Mouse (Mus musculus) adrenal gland, postnatal 25 days (tissue): Measurements from ENCODE around the gene Foxa2. TPM values are rescaled to one million over a fixed set of nuclear protein-coding genes. Genes with fewer than 3 reads are reported as not detected.
A peak's percentile ranks its signal among the peaks of the same experiment; 100 is the strongest.

Experiments used
- DNase-seq: peaks from one replicate; pipeline ENCODE4 v3.0.0; 2021; ENCODE audit warnings: mixed read lengths
- long read RNA-seq: library from polyadenylated mRNA; stranded (forward); transcript quantifications from one replicate; pipeline ENCODE4 v2.0.0, GENCODE M21; 2021
- total RNA-seq: library from RNA; stranded (reverse); gene quantifications from 2 replicates; pipeline ENCODE4 v1.2.3, GENCODE M21; 2021

Gene Foxa2
- not detected in 2 replicates for total RNA-seq
- long read RNA-seq, transcript Foxa2-201 (3 exons, 2,128 nt): major isoform, 11 of 24 reads
- long read RNA-seq, partial matches to known transcripts: 0 of 24 reads
- long read RNA-seq, other reads (novel, unspliced or antisense): 7 of 24 reads

DNA sequence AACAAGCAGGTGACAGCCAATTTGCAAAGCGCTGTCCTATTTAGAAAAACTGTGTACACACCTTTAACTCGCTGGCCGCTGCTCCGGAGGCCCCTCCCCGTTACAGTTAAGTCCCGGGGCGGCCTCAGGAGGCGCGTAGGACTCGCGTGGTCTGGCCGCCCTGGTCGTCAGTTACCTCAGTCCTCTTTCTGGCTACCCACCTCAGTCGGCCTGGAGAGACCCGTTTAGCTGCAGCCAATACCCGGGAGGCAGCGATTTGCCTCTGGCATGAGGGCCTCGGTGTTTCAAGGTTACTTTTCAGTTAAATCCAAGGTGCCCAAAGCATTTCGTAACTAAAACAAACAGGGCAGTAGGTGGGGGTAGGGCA is at the start of gene Foxa2:
Foxa2 (minus strand) TSS at position 171 of the 367 bp plus-strand sequence.
- no peak for DNase-seq

DNA sequence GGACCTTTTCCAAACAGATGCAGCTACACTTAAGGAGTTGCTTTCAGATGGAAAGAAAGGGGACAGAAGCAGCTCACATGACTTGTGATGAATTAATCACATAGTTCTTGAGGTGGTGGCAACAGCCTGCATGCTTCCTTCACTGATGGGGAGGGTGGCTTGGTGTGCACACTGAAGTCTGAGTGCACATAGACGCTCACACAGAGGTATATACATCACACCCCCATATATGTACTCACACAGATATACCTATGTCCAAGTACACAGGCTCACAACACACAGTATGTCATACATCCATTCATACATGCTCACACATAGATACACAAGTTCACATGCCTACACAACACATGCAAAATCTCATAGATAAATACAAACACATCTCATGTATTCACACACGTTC is 45.3 kb upstream of the Foxa2 start:
- DNase-seq: no peak

GRCm38 (mm10) chr2:148091657-148092056 is 44.9 kb upstream of the Foxa2 start:
- DNase-seq: no peak

- DNase-seq: no peak
Observed at GRCm38 (mm10) chr2:148090071-148090470, 43.3 kb upstream of the Foxa2 start.

GRCm38 (mm10) chr2:148085529-148085928 is 38.8 kb upstream of the Foxa2 start:
- DNase-seq: no peak

DNA sequence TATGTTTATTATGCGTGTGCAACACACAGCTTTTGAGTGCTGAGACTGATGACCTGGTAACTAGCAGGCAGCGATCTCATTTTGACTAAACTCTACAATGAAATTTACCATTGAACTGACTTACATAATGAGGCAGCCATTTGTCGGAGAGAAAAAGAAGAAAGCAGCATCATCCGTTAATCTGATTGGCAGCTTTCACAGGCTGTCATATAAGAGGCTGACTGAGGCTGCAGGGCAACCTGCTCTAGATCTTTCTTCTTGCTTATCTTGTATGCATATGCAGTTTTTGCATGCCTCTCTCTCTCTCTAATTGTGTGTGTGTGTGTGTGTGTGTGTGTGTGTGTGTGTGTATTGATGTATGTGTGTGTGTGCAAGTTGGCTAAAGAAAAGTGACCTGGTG is 38.4 kb upstream of the Foxa2 start:
- no peak for DNase-seq

- DNase-seq: peak; percentile 54
Observed at GRCm38 (mm10) chr2:148082283-148082682, 35.5 kb upstream of the Foxa2 start.

- DNase-seq: no peak
Observed at GRCm38 (mm10) chr2:148060705-148061104, 13.9 kb upstream of the Foxa2 start.

GRCm38 (mm10) chr2:148053411-148053810 is 6.6 kb upstream of the Foxa2 start:
- DNase-seq: no peak

GRCm38 (mm10) chr2:148048484-148049129 is 1.8 kb upstream of the Foxa2 start:
- peak; percentile 84 for DNase-seq

GRCm38 (mm10) chr2:148047611-148048010 is 842 bp upstream of the Foxa2 start:
- no peak for DNase-seq

DNA sequence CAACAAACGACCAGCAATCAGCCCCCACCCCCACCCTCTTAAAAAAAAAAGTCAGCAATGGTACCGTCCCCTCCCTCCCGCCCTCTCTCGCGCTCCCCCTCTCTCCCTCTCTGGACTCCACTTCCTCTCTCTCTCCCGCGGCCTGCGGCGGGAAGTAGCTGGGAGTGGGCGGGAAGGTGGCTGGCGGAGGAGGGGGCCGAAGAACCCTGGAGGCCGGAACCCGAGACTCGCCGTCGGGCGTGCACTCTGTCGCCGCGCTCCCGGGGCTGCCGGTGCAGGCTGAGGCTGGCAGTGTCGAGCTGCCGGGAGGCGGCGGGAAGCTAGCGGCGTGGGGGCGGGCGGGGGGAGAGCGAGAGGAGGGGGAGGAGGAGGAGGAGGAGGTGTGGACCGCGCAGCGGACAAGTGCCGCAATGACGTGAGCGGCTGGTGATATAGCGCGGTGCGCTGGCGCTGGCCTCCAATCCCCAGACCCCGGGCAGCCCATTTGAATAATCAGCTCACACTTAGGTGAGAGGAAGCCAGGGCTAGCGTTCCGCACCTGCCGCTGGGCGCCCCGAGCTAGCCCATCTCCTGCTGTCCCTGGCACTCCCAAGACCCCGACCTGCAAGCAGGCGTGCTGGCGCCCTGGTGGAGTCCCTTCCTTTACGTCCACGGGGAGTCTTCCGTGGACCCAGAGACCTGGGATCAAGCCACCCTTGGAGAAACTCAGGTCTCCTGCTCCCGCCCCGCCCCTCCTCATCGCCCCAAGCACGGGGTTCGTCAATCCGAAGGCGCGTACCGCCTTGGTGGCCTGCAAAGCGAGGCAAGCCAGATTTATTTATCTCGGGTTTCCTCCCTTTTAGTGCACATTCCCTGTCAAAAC is 601 bp downstream of the Foxa2 start:
- DNase-seq: no peak

- DNase-seq: no peak
Observed at GRCm38 (mm10) chr2:148045543-148045936, 1.2 kb downstream of the Foxa2 start.

GRCm38 (mm10) chr2:148044877-148045539 is 1.8 kb downstream of the Foxa2 start:
- no peak for DNase-seq

DNA sequence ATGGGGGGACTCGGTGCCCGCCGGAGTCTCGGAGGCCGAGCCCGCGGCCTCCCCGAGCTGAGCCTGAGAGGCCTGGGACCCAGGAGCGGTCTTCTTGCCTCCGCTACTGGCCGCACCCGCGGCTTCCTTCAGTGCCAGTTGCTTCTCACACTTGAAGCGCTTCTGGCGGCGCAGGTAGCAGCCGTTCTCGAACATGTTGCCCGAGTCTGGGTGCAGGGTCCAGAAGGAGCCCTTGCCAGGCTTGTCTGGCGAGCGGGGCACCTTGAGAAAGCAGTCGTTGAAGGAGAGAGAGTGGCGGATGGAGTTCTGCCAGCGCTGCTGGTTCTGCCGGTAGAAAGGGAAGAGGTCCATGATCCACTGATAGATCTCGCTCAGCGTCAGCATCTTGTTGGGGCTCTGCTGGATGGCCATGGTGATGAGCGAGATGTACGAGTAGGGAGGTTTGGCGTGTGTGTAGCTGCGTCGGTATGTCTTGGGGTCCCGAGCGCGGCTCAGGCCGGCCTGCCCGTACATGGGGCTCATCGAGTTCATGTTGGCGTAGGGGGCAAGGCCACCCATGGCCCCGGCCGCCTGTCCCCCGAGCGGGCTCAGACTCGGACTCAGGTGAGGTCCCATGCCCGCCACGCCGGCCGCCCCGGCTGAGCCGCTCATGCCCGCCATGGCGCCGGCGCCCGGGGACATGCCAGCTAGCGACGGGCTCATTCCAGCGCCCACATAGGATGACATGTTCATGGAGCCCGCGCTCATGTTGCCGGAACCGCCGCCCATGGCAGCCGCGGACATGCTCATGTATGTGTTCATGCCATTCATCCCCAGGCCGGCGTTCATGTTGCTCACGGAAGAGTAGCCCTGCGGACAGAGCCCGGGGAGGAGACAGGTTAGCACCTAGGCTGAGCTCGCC is 2.5 kb downstream of the Foxa2 start:
- no peak for DNase-seq

- DNase-seq: no peak
Observed at GRCm38 (mm10) chr2:148043271-148043975, 3.3 kb downstream of the Foxa2 start.

GRCm38 (mm10) chr2:148042126-148042640 is 4.6 kb downstream of the Foxa2 start:
- no peak for DNase-seq

DNA sequence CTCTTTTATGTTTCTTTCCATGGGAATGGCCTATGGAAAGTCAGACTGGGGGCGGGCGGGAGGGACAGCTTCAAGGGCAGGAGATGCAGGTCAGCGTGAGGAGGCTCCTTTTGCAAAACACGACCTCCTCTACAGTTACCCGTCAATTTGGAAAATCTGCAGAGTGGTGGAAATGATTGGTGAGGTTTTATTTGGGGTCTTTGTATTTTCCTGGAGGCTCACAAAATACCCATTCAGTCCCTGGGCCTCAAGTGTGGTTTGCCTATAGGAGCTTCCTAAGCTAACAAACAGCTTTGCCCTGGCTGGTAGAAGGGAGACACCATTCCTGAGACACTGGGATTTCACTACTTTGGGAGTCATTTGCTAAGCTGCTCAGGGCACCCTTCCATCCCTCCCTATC is 5.4 kb downstream of the Foxa2 start:
- DNase-seq: no peak

DNA sequence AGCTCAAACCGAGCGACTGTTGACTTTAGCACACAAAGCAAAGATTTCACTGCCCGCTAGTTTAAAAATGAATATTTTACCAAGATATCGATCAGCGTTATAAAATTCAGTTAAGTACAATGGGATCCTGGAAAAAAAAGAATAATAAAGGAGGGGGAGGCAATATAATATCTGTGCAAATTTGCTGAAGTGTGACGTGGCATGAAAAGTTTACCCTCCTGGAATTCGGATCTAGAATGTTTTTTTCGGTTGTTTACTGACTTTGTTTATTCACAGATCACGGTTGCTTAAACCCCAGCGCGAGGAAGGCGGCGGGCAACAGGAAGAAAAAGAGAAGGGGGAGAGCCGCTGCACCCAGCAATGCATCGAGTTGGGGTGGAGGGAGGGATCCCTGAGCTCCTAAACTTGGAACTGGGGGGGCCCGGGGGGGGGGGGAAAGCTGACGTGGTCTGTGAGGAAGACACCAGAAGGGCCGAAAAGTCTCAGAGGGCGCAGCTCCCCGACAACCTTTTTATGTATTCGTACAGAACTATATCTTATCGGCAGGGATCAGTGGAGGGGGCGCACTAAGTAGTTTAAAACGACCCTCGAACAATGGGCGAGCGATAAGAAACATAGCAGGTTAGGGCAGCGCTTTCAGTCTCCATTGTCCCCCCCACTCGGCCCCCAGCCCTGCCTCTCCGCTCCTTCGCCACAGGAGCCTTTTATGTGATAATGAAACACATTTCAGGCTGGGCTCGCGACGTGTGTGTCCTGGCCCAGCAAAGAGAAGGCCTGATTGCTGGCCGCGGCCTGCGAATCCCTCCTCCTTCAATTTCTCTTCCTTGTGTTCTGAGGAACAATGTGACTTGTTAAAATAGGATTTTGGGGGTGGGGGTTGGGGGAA is 6.3 kb downstream of the Foxa2 start:
- DNase-seq: no peak
